In genomic region chr7:130796786-130797185, GRCm38 (mm10) we compare ENCODE assay signal across 15 mouse cellular contexts. TPM values are rescaled to one million over a fixed set of nuclear protein-coding genes. Genes with fewer than 3 reads are reported as not detected.
A peak's percentile ranks its signal among the peaks of the same experiment; 100 is the strongest.
DNase-seq lines count a peak whose midpoint lies in the region; ATAC-seq and TF ChIP-seq lines count a peak whose summit lies in the region.
"Had no signal": no experiment of that assay in that cellular context is flagged by ENCODE, and none has a peak within 500 bp of the region (broad histone marks: within the 10 kb centered on the region; RNA-seq: fewer than 3 reads in every experiment).

No protein-coding gene starts in this region.

- TF ChIP-seq CTCF in forebrain, postnatal 0 days (IDR thresholded peaks at IDR 0.05; ENCODE audit: low read depth), result peak; percentile 44

- intact Hi-C loops in heart, postnatal 36 days (cut with DNase I), result no loop called here

- H3K4me2 ChIP-seq in forebrain, postnatal 0 days (ENCODE audit: low read depth), result no peak overlapping the region
- no peak overlapping the region for H3K4me2 ChIP-seq in forebrain, embryonic 14.5 days (ENCODE audit: low read length)
- H3K4me2 ChIP-seq: neural tube, embryonic 12.5 days had no signal

- H3K4me1 ChIP-seq in forebrain, postnatal 0 days (ENCODE audit: insufficient read depth), result no peaks in the 10 kb centered on the region
- no peaks in the 10 kb centered on the region for H3K4me1 ChIP-seq in forebrain, embryonic 14.5 days (ENCODE audit: control insufficient read depth, insufficient read depth, low read length)
- H3K4me1 ChIP-seq: neural tube, embryonic 12.5 days had no signal

- no peaks in the 10 kb centered on the region for H3K27me3 ChIP-seq in forebrain, postnatal 0 days (ENCODE audit: insufficient read depth, low read length)
- no peaks in the 10 kb centered on the region for H3K27me3 ChIP-seq in forebrain, embryonic 14.5 days (replicated peaks; ENCODE audit: control insufficient read depth, insufficient read depth, low read length)
- H3K27me3 ChIP-seq: neural tube, embryonic 12.5 days had no signal

- 69% methylated on average over 8 of the region's 8 CpGs for WGBS in forebrain, postnatal 0 days
- WGBS in forebrain, embryonic 14.5 days, result 71% methylated on average over 8 of the region's 8 CpGs

- no peak for ATAC-seq in forebrain, postnatal 0 days
- no peak for ATAC-seq in forebrain, embryonic 14.5 days

- no peaks in the 10 kb centered on the region for H3K9me3 ChIP-seq in forebrain, postnatal 0 days (ENCODE audit: low read length)
- no peaks in the 10 kb centered on the region for H3K9me3 ChIP-seq in forebrain, embryonic 14.5 days (replicated peaks; ENCODE audit: control insufficient read depth, low read length)
- H3K9me3 ChIP-seq: limb, embryonic 10.5 days; neural tube, embryonic 12.5 days had no signal

- H3K4me3 ChIP-seq in forebrain, postnatal 0 days (ENCODE audit: low read depth, low read length), result no peak overlapping the region
- no peak overlapping the region for H3K4me3 ChIP-seq in forebrain, embryonic 14.5 days (ENCODE audit: low read depth, low read length)
- H3K4me3 ChIP-seq: erythroblast, embryonic 14.5 days; limb, embryonic 10.5 days; neural tube, embryonic 12.5 days had no signal

- H3K36me3 ChIP-seq in forebrain, postnatal 0 days (ENCODE audit: insufficient read depth), result no peaks in the 10 kb centered on the region
- no peaks in the 10 kb centered on the region for H3K36me3 ChIP-seq in forebrain, embryonic 14.5 days (ENCODE audit: control insufficient read depth, insufficient read depth, low read length)
- H3K36me3 ChIP-seq: limb, embryonic 10.5 days; neural tube, embryonic 12.5 days had no signal

- no peak overlapping the region for H3K9ac ChIP-seq in forebrain, postnatal 0 days
- no peak overlapping the region for H3K9ac ChIP-seq in forebrain, embryonic 14.5 days (ENCODE audit: low read length)
- H3K9ac ChIP-seq: neural tube, embryonic 12.5 days had no signal

- DNase-seq in forebrain, postnatal 0 days, result no peak
- no peak for DNase-seq in forebrain, embryonic 14.5 days (ENCODE audit: low spot score)
- DNase-seq in spleen, postnatal 4 days (ENCODE audit: low spot score in 2 of 2), result peak; percentile 21 to 65
- DNase-seq in spleen, adult 18-20 months, result no peak
- peak; percentile 63 for DNase-seq in induced T-regulatory cell, adult 2 months (ENCODE audit: low read depth)
- peak; percentile 36 for DNase-seq in thymus, postnatal 25 days
- no peak for DNase-seq in heart, postnatal 36 days
- DNase-seq in left cerebral cortex, adult 9 months (ENCODE audit: low spot score in 2 of 2), result no peak
- DNase-seq: cerebellum, adult 2 months; heart, postnatal 4 days; kidney, postnatal 14 days had no signal

- no peak overlapping the region for H3K27ac ChIP-seq in forebrain, postnatal 0 days (ENCODE audit: low read depth, low read length)
- H3K27ac ChIP-seq in forebrain, embryonic 14.5 days (ENCODE audit: low read depth, low read length), result no peak overlapping the region
- H3K27ac ChIP-seq: limb, embryonic 10.5 days; macrophage; neural tube, embryonic 12.5 days had no signal

RNA-seq across cellular contexts. Expression of gene Btbd16, which starts 22.9 kb away (rescaled TPM):
- total RNA-seq in forebrain, postnatal 0 days (2014; rRNA removed), result 0.10 and 0.31 TPM in 2 replicates
- 0.26 and 0.41 TPM in 2 replicates for polyA plus RNA-seq in forebrain, postnatal 0 days (2015; fragmentation: Nextera tagmentation; extraction: Ambion mirVana)
- not detected in 2 replicates for polyA plus RNA-seq in forebrain, embryonic 14.5 days (2014; fragmentation: Nextera tagmentation; extraction: Ambion mirVana)
- not detected for total RNA-seq in heart, postnatal 36 days (2021)
- polyA plus RNA-seq: erythroblast, embryonic 14.5 days; limb, embryonic 10.5 days; macrophage had no signal

Comparison
In these comparisons a context has a peak if more than half of its experiments do, and no peak if none do; other contexts are left out.
1. DNase-seq: peak in spleen, postnatal 4 days (2 of 2), induced T-regulatory cell, adult 2 months (single experiment) and thymus, postnatal 25 days (single experiment); none in forebrain, postnatal 0 days (single experiment), forebrain, embryonic 14.5 days (single experiment), spleen, adult 18-20 months (0 of 2), heart, postnatal 36 days (0 of 2) and left cerebral cortex, adult 9 months (0 of 2).